Mouse (Mus musculus) layer of hippocampus, adult 2 months (tissue): ENCODE results near the gene Catsperz. TPM values are rescaled to one million over a fixed set of nuclear protein-coding genes. Genes with fewer than 3 reads are reported as not detected.
A peak's percentile ranks its signal among the peaks of the same experiment; 100 is the strongest.
"Not testable (repeated sequence)": the region's sequence is repeated elsewhere in the genome, so short reads cannot be mapped to it uniquely, and the experiment has no call there.

Experiments
- DNase-seq, 2 experiments: peaks; one replicate each; pipeline ENCODE4 v3.0.0; 2022; ENCODE audit warnings: low spot score in 2 of 2
- H3K27ac ChIP-seq: fragments of 200-600 bp; 2 replicates; pipeline ENCODE4 v1.8.1; 2022
- H3K4me3 ChIP-seq: fragments of 200-600 bp; 2 replicates; pipeline ENCODE4 v1.8.1; 2022; ENCODE audit warnings: mild to moderate bottlenecking
- CTCF ChIP-seq: fragments of 200-600 bp; conservative IDR thresholded peaks from 2 replicates; pipeline ENCODE4 v1.8.1; 2022; ENCODE audit warnings: antibody characterized with exemption, mild to moderate bottlenecking, moderate library complexity
- total RNA-seq, 2 experiments: library from RNA; stranded (reverse); gene quantifications; 2 replicates each; pipeline ENCODE4 v1.2.3; 2021

Gene Catsperz
- total RNA-seq, 2 experiments from 2014 or later = 10.8 to 12.5 TPM

DNA sequence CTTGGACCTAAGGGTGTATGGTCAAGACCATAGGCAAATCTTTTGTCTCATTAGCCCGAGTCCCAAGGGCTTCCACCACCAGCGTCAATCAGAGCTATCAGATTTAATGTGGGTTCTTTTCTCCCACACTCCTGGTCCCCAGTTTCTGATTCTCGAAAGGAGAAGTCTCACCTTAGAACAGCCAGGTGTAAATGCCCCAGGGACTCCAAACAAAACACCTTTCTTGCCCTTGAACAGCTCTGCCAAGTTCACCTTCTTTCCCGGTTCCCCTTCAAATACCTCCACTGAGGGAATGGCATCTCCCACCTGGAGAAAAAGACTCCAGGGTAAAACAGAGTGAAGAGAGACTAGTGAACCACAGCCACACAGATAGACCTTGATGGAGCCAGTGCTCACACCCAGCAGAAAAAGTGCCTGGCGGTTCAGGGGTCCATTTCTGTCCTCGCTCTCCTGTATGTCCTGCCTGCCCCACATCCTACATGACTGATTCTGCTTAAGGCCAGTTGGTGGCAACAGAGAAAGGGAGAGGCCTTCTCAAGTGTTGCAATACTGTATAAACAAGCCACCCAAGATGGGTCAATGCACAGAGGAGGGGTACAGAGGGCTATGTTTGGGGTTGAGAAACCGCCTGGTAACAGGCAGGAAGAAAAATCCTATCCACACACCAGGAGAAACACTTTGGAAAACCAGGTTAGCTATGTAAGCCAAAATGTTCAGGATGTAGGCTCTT is 17.2 kb downstream of the Catsperz start:
- Histone ChIP-seq H3K27ac (peak overlapping the region; percentile 99; the same call in 1 of the 2 replicates), H3K4me3 (peak overlapping the region; percentile 71)
- TF ChIP-seq CTCF = no peak
- DNase-seq = no peak

DNA sequence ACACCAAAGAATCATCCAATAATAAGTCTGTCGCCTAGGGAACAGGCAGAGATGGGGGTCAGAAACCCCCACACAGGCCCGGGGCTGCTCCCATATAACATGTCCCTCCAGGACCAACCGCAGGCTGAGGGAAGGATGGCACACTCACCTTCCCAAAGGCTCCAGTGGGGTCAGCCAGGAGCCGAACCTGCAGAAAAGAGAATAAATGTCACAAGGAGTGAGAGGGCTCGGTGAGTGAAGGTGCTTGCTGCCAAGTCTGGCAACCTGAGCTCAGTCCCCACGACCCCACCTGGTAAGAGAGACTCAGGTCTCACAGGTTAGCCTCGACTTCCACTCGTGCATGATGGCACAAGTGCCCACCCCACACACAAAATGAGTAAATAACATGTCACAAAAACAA is 18.1 kb downstream of the Catsperz start:
- Histone ChIP-seq H3K27ac (peak overlapping the region; percentile 41; the same call in 1 of the 2 replicates), H3K4me3 (peak overlapping the region; percentile 71; the same call in 1 of the 2 replicates)
- no peak for DNase-seq
- TF ChIP-seq CTCF = no peak

- Histone ChIP-seq H3K4me3 (no peak overlapping the region), H3K27ac (peak overlapping the region; percentile 41; the same call in 1 of the 2 replicates)
- no peak for DNase-seq
- TF ChIP-seq CTCF = peak; percentile 28; the same call in 1 of the 2 replicates
These were observed 19.0 kb downstream of the Catsperz start for GRCm38 (mm10) chr19:6906199-6906598.

GRCm38 (mm10) chr19:6905498-6906159 is 19.6 kb downstream of the Catsperz start:
- H3K4me3 ChIP-seq = no peak overlapping the region
- DNase-seq = no peak
- no peak overlapping the region for H3K27ac ChIP-seq
- TF ChIP-seq CTCF = no peak

- DNase-seq = no peak
- H3K4me3 ChIP-seq = no peak overlapping the region
- TF ChIP-seq CTCF = no peak
- H3K27ac ChIP-seq = no peak overlapping the region
These were observed 20.3 kb downstream of the Catsperz start for GRCm38 (mm10) chr19:6904846-6905245.

DNA sequence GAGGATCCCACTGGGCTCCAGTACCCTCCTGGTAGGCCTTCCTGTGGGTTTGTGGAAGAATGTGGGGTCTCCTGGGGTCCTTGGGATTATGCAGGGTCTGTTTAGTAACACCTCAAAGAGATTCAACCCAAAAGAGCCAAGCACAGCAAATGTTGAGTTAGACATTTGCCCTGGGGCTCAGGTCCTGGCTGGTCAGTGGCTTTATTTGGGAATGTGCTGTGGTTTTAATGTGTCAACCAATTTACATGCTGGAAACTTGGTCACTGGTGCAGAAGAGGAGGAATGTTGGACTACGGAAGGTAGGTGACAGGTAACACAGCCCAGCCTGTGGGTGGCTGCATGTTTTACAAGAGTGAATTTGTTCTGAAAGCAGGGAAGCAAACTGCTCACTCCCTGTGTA is 22.1 kb downstream of the Catsperz start:
- Histone ChIP-seq H3K4me3 (no peak overlapping the region), H3K27ac (no peak overlapping the region)
- no peak for DNase-seq
- TF ChIP-seq CTCF = no peak

- DNase-seq = no peak
- Histone ChIP-seq H3K27ac (no peak overlapping the region), H3K4me3 (no peak overlapping the region)
- no peak for TF ChIP-seq CTCF
These were observed 25.5 kb downstream of the Catsperz start for GRCm38 (mm10) chr19:6899641-6900040.

DNA sequence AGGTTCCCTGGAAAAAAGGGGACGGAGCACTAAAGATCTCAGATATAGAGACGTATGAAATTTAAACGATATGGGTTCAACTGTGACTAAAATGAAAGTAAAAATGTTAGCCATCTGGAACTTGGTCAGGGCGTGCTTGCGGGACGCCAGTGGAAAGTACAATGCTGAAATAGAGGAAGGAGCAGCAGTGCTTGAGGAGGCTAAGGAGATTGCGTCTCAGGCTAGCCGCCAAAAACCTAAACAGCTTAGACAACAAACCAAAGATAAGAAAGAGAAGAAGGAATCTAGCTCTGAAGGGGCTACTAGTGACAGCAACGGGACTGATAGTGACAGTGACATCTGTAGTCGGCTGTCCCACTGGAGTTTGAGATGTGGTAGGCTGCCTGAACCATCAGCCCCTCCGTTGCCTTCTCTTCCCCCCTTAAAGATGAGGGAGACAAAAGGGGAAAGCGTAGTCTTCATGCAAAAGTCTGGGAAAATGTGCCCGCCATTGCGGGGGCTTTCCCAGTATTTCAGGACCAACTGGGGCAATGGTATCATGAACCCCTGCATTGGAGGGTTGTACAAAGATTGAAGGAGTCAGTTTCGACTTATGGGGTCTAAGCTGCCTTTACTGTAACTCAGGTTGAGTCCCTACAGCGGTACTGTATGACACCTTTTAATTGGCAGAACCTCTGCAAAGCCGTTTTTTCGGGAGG is 29.4 kb downstream of the Catsperz start:
- not testable (repeated sequence) for H3K4me3 ChIP-seq, DNase-seq, H3K27ac ChIP-seq

DNA sequence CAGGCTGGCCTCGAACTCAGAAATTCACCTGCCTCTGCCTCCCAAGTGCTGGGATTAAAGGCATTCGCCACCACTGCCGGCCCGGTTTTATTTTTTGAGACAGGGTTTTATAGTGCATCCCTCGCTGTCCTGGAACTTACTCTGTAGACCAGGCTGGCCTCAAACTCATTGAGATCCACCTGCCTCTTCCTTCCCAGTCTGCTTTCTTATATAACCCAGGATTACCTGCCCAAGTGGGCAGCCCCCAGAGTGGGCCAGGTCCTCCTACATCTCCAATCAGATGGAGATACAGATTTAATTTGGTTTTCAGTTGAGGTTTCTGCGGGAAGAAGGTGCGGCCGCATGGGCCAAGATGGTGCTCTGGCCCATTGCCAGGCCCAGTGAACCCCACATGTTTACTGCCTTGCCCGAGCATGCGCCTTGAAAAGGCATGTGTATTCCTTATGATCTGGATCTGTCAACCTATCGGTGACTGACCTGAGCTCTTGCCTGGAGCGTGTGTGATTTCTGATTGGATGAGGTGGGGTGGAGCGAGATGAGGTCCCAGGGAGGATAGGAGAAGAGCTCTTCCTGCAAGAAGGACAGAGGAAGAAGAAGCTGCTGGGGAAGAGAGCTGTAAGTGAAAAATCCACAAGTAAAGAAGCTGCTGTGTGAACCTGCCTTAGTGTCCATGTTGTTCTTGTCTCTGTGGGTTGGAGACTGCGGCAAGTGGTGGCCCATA is 31.3 kb downstream of the Catsperz start:
- Histone ChIP-seq H3K27ac (no peak overlapping the region), H3K4me3 (no peak overlapping the region)
- DNase-seq = no peak
- TF ChIP-seq CTCF = no peak

DNA sequence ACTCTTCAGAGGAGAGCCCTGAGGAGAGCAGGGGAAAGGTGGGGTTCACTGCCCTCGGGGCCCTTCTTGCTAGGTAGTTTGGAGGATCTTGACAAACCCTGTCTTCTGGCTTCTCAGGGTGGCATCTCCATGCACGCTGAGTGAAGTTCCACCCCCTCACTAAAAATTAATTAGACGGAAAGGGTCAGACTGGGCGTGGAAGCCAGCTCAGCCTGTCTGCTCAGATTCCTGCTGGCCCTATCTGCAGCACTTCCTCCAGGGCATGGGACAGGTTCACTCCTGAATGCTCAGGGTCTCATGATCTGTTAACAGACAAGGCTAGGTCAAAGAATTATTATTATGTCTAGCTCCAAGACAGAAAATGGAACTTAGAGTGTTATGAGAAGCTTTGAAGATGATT is 32.7 kb downstream of the Catsperz start:
- Histone ChIP-seq H3K27ac (no peak overlapping the region), H3K4me3 (no peak overlapping the region)
- DNase-seq = no peak
- no peak for TF ChIP-seq CTCF

GRCm38 (mm10) chr19:6877965-6878364 is 47.2 kb downstream of the Catsperz start:
- no peak overlapping the region for H3K4me3 ChIP-seq
- no peak overlapping the region for H3K27ac ChIP-seq
- no peak for DNase-seq
- no peak for TF ChIP-seq CTCF

DNA sequence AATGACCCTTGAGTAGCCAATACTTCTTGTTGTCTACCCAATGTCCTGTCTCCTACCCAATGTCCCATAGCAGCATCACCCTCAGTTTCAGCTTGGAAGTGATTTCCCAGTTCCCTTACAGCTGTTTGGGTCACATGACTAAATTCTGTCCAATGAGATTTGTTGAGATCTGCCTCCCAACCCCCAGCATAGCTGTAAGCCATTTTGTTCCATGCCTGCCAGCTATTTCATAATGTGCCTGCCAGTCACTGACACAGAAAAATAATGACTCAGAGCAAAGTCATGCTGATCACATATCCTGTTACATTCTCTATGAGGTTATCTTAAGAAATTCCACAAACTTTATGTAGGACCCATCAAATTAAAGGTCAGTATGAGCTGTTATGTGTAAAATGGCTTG is 48.4 kb downstream of the Catsperz start:
- DNase-seq = no peak
- Histone ChIP-seq H3K27ac (no peak overlapping the region), H3K4me3 (no peak overlapping the region)
- no peak for TF ChIP-seq CTCF

GRCm38 (mm10) chr19:6875834-6876233 is 49.3 kb downstream of the Catsperz start:
- Histone ChIP-seq H3K4me3 (no peak overlapping the region), H3K27ac (no peak overlapping the region)
- no peak for DNase-seq
- no peak for TF ChIP-seq CTCF
